Mouse (Mus musculus) liver, embryonic 14.5 days (tissue): ENCODE data around the gene Bcl2l10.

Experiments
- CTCF ChIP-seq: IDR thresholded peaks from 2 replicates; pipeline ENCODE4 v1.5.1; 2016; ENCODE audit warnings: antibody characterized with exemption, low read depth, control low read depth
- EP300 ChIP-seq: IDR thresholded peaks from 2 replicates; pipeline ENCODE4 v1.6.1; 2016; ENCODE audit warnings: antibody characterized with exemption, low read depth

DNA sequence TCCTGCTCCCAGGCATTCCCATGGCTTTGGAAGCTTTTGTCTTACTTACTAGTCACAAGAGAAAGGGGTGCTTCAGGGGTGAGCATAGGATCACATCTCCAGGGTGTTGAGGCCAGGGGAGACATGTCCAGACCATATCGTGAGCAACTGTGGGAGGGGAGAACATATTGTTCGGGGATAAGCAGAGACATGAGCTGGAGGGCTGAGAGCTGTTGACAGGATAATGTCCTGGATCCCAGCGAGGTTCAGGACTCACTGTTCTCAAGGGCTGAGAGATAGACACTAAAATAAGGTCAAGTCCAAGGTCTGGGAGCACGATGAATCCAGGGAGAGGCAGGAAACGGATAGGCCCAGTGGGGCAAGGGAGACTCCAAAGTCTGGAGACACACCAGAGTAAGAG, 15.4 kb downstream of the Bcl2l10 start:
- TF ChIP-seq CTCF (no peak), EP300 (no peak)
